Mouse (Mus musculus) embryonic facial prominence, embryonic 14.5 days (tissue): ENCODE measurements at regions not wholly inside any gene's neighbourhood (a gene's known extent, or its start where the extent isn't known, plus 50 kb on each side); places are given as distances from the start of the nearest gene placed in this dataset.
"Not testable (repeated sequence)": the region's sequence is repeated elsewhere in the genome, so short reads cannot be mapped to it uniquely, and the experiment has no call there.

ENCODE experiments used
- ATAC-seq: fragments of 200-750 bp; cut with Nextera tagmentation; 2 replicates; pipeline ENCODE4 v1.8.0; 2017; ENCODE audit warnings: low read depth, moderate number of reproducible peaks, moderate TSS enrichment
- DNase-seq: peaks from one replicate; pipeline ENCODE4 v3.0.0-alpha.2; 2015; ENCODE audit warnings: low spot score
- H3K27ac ChIP-seq: fragments of 300-500 bp; sonication (generic); replicated peaks from 2 replicates; pipeline ENCODE4 v1.5.1; 2014; ENCODE audit warnings: low read depth, mild to moderate bottlenecking, low read length, moderate library complexity
- H3K27me3 ChIP-seq: fragments of 300-500 bp; sonication (generic); replicated peaks from 2 replicates; pipeline ENCODE4 v1.6.1; 2014; ENCODE audit warnings: low read length; ENCODE audit not compliant: control insufficient read depth, insufficient read depth
- H3K36me3 ChIP-seq: fragments of 300-500 bp; sonication (generic); 2 replicates; pipeline ENCODE4 v1.6.1; 2014; ENCODE audit warnings: low read length, mixed read lengths; ENCODE audit not compliant: control insufficient read depth, insufficient read depth
- H3K4me1 ChIP-seq: fragments of 300-500 bp; sonication (generic); 2 replicates; pipeline ENCODE4 v1.6.1; 2014; ENCODE audit warnings: antibody characterized with exemption, low read length; ENCODE audit not compliant: control insufficient read depth, insufficient read depth
- H3K4me2 ChIP-seq: fragments of 300-500 bp; sonication (generic); 2 replicates; pipeline ENCODE4 v1.6.1; 2014; ENCODE audit warnings: low read depth, mild to moderate bottlenecking, low read length, moderate library complexity, mixed read lengths
- H3K4me3 ChIP-seq: fragments of 300-500 bp; sonication (generic); 2 replicates; pipeline ENCODE4 v1.5.1; 2014; ENCODE audit warnings: low read depth, mild to moderate bottlenecking, low read length
- H3K9ac ChIP-seq: fragments of 300-500 bp; sonication (generic); 2 replicates; pipeline ENCODE4 v1.6.1; 2014; ENCODE audit warnings: low read depth, mild to moderate bottlenecking, low read length, moderate library complexity, mixed read lengths
- H3K9me3 ChIP-seq: fragments of 300-500 bp; sonication (generic); 2 replicates; pipeline ENCODE4 v1.6.1; 2016; ENCODE audit warnings: low read length; ENCODE audit not compliant: control insufficient read depth
- WGBS: fragments of 180-500 bp; shearing (Covaris S2); extraction: QIAGEN DNeasy Blood & Tissue Kit; methylation state at CpG from one replicate; pipeline ENCODE4 v1.1.7; 2014; 5-methylcytosine and 5-hydroxymethylcytosine counted together

DNA sequence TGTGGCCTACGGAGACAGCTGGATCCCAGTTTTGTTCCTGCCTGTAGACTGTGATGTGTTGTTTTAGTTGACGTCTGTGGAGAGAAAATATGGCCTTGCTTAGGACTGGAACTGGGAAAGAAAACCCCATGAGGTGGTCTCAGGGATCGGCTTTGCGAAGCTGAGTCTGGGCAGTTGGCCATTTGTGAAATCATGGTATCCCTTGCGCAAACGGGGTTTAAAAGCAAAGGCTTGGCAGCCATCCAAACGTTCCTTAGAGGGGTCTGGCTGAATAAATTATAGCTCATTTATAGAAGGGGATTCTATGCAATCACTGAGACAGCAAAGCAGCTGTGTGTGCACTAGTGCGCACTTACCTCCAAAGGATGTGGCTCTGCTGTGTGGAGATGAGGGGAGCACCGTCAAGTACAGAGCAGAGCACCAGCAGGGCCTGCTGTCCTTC lies 150.5 kb downstream of the Tcp10c start:
- DNase-seq (peak; percentile 96), ATAC-seq (peak; percentile 90)
- H3K27me3 ChIP-seq, H3K4me3 ChIP-seq, H3K4me2 ChIP-seq, H3K36me3 ChIP-seq, H3K4me1 ChIP-seq, H3K9me3 ChIP-seq, H3K9ac ChIP-seq: not testable (repeated sequence)
- 21% methylated on average over 7 of the region's 9 CpGs for WGBS
- H3K27ac ChIP-seq, result 0 out of 2 replicates have a peak overlapping the region, but pooled peaks have one; percentile 58

DNA sequence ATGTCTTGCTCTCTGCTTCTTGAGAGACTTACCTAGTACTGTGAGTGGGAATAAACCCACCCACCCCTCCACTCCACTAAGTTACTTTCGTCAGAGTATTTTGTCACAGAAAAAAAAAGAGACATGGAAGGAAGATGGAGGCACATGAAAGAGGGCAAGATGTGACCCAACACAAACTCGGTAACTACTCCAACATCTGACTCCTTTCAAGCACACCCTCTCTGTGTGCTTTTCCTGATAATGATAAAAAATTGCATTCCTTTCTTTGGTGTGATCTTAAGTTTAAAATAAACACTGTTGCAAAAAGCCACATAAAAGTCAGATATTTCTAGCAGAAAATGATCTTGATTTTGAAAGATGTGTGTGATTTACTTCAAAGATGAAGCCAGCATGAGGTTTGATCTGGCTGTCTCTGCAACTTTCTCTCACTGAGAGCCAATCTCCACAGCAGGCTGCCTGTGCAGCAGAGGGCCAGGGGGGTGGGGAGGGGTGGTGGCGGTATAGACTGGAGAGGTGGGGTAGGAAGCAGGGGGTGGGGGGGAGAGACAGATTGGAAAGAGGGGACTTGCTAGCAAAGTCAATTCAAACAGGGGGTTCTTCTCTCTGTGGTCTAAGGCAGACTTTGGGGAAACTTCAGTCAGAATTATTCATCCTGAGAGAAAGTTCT lies 153.2 kb downstream of the Tcp10c start:
- DNase-seq, ATAC-seq, H3K9ac ChIP-seq, H3K4me2 ChIP-seq, H3K27me3 ChIP-seq, H3K4me3 ChIP-seq, H3K36me3 ChIP-seq, H3K9me3 ChIP-seq, H3K27ac ChIP-seq, H3K4me1 ChIP-seq: not testable (repeated sequence)
- WGBS, result 38% methylated on average over 2 of the region's 3 CpGs

DNA sequence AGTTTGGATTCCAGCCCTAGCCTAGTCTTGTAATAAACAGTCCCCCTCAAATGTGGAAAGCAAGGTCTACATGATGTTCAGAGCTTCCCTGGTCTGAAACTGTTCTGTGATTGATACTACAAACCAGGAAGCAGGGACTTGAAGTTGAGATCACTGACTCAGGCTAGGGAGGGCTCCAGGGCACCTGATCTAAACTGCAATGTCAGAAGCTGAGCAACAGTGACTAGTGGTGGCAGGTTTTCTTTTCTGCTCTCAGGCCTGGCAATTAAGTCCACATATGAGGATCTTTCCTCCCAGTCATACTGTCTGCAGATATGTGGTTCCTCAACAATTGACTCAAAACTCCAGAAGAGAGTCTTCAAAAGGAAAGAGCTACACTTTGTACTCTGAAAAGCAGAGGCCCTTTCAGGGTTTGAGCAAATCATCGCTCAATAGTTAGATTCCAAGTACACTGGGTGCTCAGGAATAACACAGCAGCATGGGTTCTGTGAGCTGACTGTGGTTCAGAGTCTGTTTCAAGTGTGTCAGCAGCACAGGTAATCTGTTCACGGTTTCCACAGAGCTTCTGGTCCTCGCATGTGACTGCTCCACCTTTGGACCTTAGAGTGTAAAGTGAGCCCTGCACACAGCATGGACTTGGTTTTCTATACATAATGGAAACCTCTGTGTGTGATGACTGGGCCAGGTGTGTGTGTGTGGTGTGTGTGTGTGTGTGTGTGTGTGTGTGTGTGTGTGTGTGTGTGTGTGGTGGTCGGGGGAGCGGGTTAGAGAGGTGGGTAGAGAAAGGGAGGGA lies 165.2 kb downstream of the Tcp10c start:
- DNase-seq, H3K4me3 ChIP-seq, H3K4me1 ChIP-seq, H3K9ac ChIP-seq, H3K36me3 ChIP-seq, H3K27ac ChIP-seq, H3K4me2 ChIP-seq, H3K9me3 ChIP-seq, ATAC-seq, H3K27me3 ChIP-seq: not testable (repeated sequence)
- 84% methylated on average over 5 of the region's 5 CpGs for WGBS

DNA sequence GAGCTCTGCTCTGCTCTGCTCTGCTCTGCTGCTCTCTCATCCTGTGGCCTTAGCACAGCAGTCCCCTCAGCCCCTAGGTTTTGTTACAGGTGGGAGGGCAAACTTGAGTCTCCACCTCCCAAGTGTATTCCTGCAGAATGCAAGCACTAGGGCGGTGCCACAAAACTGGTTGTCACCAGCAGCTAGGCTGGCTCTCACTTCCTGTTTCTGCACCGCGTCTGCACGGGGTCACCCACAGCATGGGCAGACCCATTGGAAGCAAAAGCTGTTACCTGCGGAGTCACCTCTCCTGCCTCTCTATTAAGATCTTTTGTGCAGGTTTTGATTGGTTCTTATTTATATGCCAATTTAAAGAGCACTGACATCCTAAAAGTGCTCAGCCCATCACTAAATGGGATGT lies 178.2 kb downstream of the Tcp10c start:
- H3K27me3 ChIP-seq, H3K27ac ChIP-seq, DNase-seq, ATAC-seq, H3K36me3 ChIP-seq, H3K9ac ChIP-seq, H3K9me3 ChIP-seq, H3K4me3 ChIP-seq, H3K4me2 ChIP-seq, H3K4me1 ChIP-seq: not testable (repeated sequence)
- 81% methylated on average over 5 of the region's 5 CpGs for WGBS

DNA sequence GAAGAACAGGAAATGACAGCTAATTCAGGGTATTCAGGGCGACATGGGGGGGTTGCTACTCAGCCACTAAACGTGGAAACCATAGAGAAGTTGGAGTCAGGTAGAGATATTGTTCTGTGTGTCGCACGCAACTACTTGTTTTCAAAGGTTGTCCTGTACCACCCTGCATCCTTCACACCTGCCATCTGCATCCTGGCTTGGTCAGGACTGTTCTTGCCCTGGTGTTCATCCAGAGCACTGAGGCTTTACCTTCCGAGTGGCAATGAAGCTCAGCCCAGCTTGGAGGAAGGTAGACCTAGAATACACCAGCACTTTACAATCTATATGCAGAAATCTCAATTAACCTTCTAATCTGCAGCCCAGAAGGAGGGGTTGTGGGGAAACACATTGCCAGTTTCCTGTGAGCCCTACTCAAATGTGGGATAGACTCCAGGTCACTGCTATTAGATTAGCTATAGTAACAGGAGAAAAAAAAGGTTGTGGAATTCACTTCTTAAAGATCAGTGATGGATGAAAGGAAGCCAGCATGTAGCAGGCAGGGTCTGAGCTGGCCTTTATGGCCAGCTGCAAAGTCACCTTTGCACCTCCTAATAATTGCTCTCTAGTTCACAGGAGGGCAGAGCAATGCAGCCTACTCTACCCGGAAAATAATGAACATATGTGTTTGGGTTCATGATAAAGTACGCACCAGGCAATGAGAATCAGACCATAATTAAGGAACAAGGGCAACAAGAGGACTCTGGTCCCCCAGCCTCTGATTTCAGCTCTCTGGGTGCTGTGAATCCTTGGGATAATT lies 186.3 kb downstream of the Tcp10c start:
- H3K4me1 ChIP-seq, result no peaks in the 10 kb centered on the region
- DNase-seq (no peak), ATAC-seq (no peak)
- no peak overlapping the region for H3K4me2 ChIP-seq
- WGBS, result 74% methylated on average over 7 of the region's 7 CpGs
- H3K27ac ChIP-seq, result no peak overlapping the region
- H3K27me3 ChIP-seq, result no peaks in the 10 kb centered on the region
- H3K9me3 ChIP-seq, result peaks cover 53% of the 10 kb centered on the region
- no peaks in the 10 kb centered on the region for H3K36me3 ChIP-seq
- H3K4me3 ChIP-seq, result no peak overlapping the region
- no peak overlapping the region for H3K9ac ChIP-seq

DNA sequence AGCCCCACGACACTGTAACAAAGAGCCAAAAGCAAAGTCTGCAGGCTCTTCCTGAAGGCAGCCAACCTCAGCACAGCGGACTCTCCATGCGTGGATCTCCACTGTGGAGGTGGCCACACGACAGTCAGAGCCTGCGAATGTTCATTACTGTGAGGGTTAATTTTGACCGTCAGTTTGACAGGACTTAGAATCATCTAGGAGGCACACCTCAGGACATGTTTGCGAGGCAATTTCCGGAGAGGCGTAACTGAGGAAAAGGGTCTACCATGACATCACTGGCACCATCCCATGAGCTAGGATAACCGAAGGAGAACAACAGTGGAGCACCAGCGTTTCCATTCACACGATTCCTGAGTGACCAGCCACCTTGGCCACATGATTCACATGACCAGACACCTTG lies 186.9 kb downstream of the Tcp10c start:
- 65% methylated on average over 12 of the region's 12 CpGs for WGBS
- Histone ChIP-seq H3K4me3 (no peak overlapping the region), H3K9me3 (peaks cover 55% of the 10 kb centered on the region), H3K27me3 (no peaks in the 10 kb centered on the region), H3K4me1 (no peaks in the 10 kb centered on the region), H3K9ac (no peak overlapping the region), H3K4me2 (no peak overlapping the region), H3K36me3 (no peaks in the 10 kb centered on the region), H3K27ac (no peak overlapping the region)
- ATAC-seq (no peak), DNase-seq (no peak)

DNA sequence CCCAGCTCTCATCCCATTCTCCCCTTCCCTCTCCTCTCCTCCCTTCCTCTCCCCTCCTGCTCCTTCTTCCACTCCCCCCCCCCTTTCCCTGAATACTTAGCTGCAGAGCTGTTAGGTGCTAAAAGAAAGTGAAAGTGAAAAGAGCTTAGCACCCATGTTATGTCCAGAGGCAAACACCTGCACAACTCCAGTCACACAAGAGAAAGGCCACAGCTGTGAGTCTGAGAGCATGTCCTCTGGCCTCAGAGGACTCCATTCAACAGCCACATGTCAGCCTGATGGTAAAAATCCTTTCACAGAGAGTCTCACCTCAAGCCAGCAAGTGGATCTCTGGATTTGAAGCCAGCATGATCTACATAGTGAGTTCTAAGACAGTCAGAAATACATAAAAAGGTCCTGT lies 187.9 kb downstream of the Tcp10c start:
- Histone ChIP-seq H3K27ac (no peak overlapping the region), H3K36me3 (no peaks in the 10 kb centered on the region), H3K4me3 (no peak overlapping the region), H3K9me3 (peaks cover 64% of the 10 kb centered on the region), H3K4me1 (no peaks in the 10 kb centered on the region), H3K9ac (no peak overlapping the region), H3K4me2 (no peak overlapping the region), H3K27me3 (no peaks in the 10 kb centered on the region)
- no peak for ATAC-seq
- no peak for DNase-seq

DNA sequence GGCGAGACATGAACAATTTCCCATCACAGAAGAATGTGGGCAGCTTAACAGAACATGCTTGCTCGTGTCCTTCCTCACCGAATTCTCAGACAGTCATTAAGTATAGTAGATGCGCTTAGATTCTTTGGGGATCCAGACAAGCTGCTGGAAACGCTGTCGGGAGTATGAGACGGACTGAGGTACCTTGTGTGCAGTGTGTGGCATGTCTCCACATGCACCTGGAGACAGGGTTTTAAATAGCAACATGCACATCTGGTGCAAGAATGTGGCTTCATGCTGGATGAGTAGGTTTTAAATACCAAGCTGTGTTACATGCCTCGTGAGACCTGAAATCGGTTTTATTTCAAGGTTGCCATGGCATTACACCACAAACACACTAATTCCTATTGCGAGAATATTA lies 188.5 kb downstream of the Tcp10c start:
- Histone ChIP-seq H3K27ac (no peak overlapping the region), H3K9me3 (peaks cover 70% of the 10 kb centered on the region), H3K27me3 (no peaks in the 10 kb centered on the region), H3K4me1 (no peaks in the 10 kb centered on the region), H3K36me3 (no peaks in the 10 kb centered on the region), H3K9ac (no peak overlapping the region), H3K4me2 (no peak overlapping the region), H3K4me3 (no peak overlapping the region)
- DNase-seq, result peak; percentile 83
- peak; percentile 73 for ATAC-seq
- 69% methylated on average over 10 of the region's 10 CpGs for WGBS
